Mouse (Mus musculus) lung, embryonic 16.5 days (tissue): ENCODE measurements around the gene Bex1. TPM values are rescaled to one million over a fixed set of nuclear protein-coding genes. Genes with fewer than 3 reads are reported as not detected.
A peak's percentile ranks its signal among the peaks of the same experiment; 100 is the strongest.

Experiments
- ATAC-seq: fragments of 200-750 bp; cut with Nextera tagmentation; 2 replicates; pipeline ENCODE4 v1.8.0; 2017; ENCODE audit warnings: low read depth, mild to moderate bottlenecking, moderate library complexity
- H3K27ac ChIP-seq: fragments of 300-500 bp; sonication (generic); 2 replicates; pipeline ENCODE4 v1.5.1; 2014; ENCODE audit warnings: mild to moderate bottlenecking, control low read depth, low read length
- H3K27me3 ChIP-seq: fragments of 300-500 bp; sonication (generic); 2 replicates; pipeline ENCODE4 v1.6.1; 2014; ENCODE audit warnings: low read depth, low read length, mixed read lengths; ENCODE audit not compliant: control insufficient read depth, insufficient read depth
- H3K36me3 ChIP-seq: fragments of 300-500 bp; sonication (generic); 2 replicates; pipeline ENCODE4 v1.6.1; 2014; ENCODE audit warnings: low read length; ENCODE audit not compliant: control insufficient read depth, insufficient read depth
- H3K4me1 ChIP-seq: fragments of 300-500 bp; sonication (generic); replicated peaks from 2 replicates; pipeline ENCODE4 v1.6.1; 2014; ENCODE audit warnings: low read length, mixed read lengths; ENCODE audit not compliant: control insufficient read depth, insufficient read depth
- H3K4me2 ChIP-seq: fragments of 300-500 bp; sonication (generic); 2 replicates; pipeline ENCODE4 v1.6.1; 2014; ENCODE audit warnings: low read depth, low read length, control low read depth
- H3K4me3 ChIP-seq: fragments of 300-500 bp; sonication (generic); 2 replicates; pipeline ENCODE4 v1.5.1; 2014; ENCODE audit warnings: mild to moderate bottlenecking, low read length, control low read depth
- H3K9ac ChIP-seq: fragments of 300-500 bp; sonication (generic); 2 replicates; pipeline ENCODE4 v1.6.1; 2014; ENCODE audit warnings: low read length, control low read depth
- H3K9me3 ChIP-seq: fragments of 300-500 bp; sonication (generic); 2 replicates; pipeline ENCODE4 v1.6.1; 2016; ENCODE audit warnings: low read length; ENCODE audit not compliant: control insufficient read depth
- WGBS: fragments of 180-500 bp; shearing (Covaris S2); extraction: QIAGEN DNeasy Blood & Tissue Kit; methylation state at CpG from one replicate; pipeline ENCODE4 v1.1.7; 2014; 5-methylcytosine and 5-hydroxymethylcytosine counted together
- polyA plus RNA-seq: library from polyadenylated mRNA; unstranded; fragments of >200 nt; fragmentation: Nextera tagmentation; extraction: Ambion mirVana; gene quantifications from 2 replicates; pipeline ENCODE4 v1.2.1, GENCODE M21; 2015

Bex1 gene
- polyA plus RNA-seq, 1 experiment from 2014 or later = 79.2 TPM

GRCm38 (mm10) chrX:136227768-136228167, 12.5 kb upstream of the Bex1 start:
- 25% methylated on average over 5 of the region's 5 CpGs for WGBS
- H3K36me3 ChIP-seq = no peaks in the 10 kb centered on the region
- H3K27ac ChIP-seq = no peak overlapping the region
- H3K9ac ChIP-seq = no peak overlapping the region
- no peaks in the 10 kb centered on the region for H3K27me3 ChIP-seq
- no peak overlapping the region for H3K4me2 ChIP-seq
- no peaks in the 10 kb centered on the region for H3K9me3 ChIP-seq
- 0 out of 2 replicates have a peak, but pooled peaks have one; percentile 45 for ATAC-seq
- no peaks in the 10 kb centered on the region for H3K4me1 ChIP-seq
- no peak overlapping the region for H3K4me3 ChIP-seq

- H3K36me3 ChIP-seq = no peaks in the 10 kb centered on the region
- ATAC-seq = no peak
- H3K9ac ChIP-seq = no peak overlapping the region
- H3K4me3 ChIP-seq = no peak overlapping the region
- no peaks in the 10 kb centered on the region for H3K27me3 ChIP-seq
- WGBS = 62% methylated on average over 6 of the region's 6 CpGs
- no peak overlapping the region for H3K27ac ChIP-seq
- H3K4me2 ChIP-seq = no peak overlapping the region
- no peaks in the 10 kb centered on the region for H3K9me3 ChIP-seq
- no peaks in the 10 kb centered on the region for H3K4me1 ChIP-seq
Observed at GRCm38 (mm10) chrX:136223714-136224113, 8.4 kb upstream of the Bex1 start.

DNA sequence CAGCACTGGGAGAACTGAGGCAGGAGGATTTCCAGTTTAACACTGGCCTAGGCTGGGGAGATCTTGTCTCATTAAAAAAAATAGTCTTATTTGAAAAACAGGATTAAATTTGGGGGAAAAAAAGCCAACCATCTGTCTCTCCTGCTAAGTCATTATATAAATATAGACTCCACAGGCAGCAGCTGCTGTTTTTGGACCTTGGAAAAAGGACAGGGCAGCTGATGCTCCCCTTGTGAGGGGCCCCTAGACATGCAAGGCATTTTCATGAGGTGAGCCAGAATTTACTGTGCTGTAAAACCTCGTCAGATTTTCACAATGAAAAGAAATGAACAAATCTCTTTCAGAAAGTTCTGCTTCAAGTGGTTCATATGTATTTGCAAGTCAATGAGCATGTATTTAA, 990 bp upstream of the Bex1 start:
- H3K9ac ChIP-seq = no peak overlapping the region
- no peak overlapping the region for H3K4me3 ChIP-seq
- WGBS = 40% methylated on average over 1 of the region's 1 CpGs
- H3K36me3 ChIP-seq = no peaks in the 10 kb centered on the region
- ATAC-seq = no peak
- H3K27me3 ChIP-seq = no peaks in the 10 kb centered on the region
- no peak overlapping the region for H3K27ac ChIP-seq
- no peaks in the 10 kb centered on the region for H3K9me3 ChIP-seq
- H3K4me2 ChIP-seq = no peak overlapping the region
- no peaks in the 10 kb centered on the region for H3K4me1 ChIP-seq

DNA sequence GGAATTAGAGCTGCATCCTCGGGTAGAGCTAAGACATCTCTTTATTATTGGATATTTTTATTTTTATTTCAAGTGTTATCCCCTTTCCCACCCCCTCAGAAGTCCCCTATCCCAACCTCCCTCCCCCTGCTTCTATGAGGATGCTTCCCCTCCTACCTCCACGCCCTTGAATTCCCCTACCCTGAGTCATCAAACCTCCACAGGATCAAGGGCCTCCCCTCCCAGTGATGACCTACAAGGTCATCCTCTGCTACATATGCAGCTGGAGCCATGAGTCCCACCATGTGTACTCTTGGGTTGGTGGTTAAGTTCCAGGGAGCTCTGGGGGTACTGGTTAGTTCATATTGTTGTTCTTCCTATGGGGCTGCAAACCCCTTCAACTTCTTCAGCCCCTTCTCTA, 1.9 kb downstream of the Bex1 start:
- H3K27me3 ChIP-seq = no peaks in the 10 kb centered on the region
- no peak overlapping the region for H3K4me3 ChIP-seq
- no peaks in the 10 kb centered on the region for H3K9me3 ChIP-seq
- H3K36me3 ChIP-seq = no peaks in the 10 kb centered on the region
- WGBS = 43% methylated on average over 2 of the region's 2 CpGs
- no peak for ATAC-seq
- H3K27ac ChIP-seq = no peak overlapping the region
- no peaks in the 10 kb centered on the region for H3K4me1 ChIP-seq
- no peak overlapping the region for H3K4me2 ChIP-seq
- H3K9ac ChIP-seq = no peak overlapping the region

- no peak for ATAC-seq
- Histone ChIP-seq H3K36me3 (no peaks in the 10 kb centered on the region), H3K27me3 (no peaks in the 10 kb centered on the region), H3K4me3 (no peak overlapping the region), H3K9me3 (no peaks in the 10 kb centered on the region), H3K4me1 (no peaks in the 10 kb centered on the region), H3K27ac (no peak overlapping the region), H3K9ac (no peak overlapping the region), H3K4me2 (no peak overlapping the region)
- 66% methylated on average over 6 of the region's 6 CpGs for WGBS
Observed at GRCm38 (mm10) chrX:136204406-136204805, 10.9 kb downstream of the Bex1 start.

DNA sequence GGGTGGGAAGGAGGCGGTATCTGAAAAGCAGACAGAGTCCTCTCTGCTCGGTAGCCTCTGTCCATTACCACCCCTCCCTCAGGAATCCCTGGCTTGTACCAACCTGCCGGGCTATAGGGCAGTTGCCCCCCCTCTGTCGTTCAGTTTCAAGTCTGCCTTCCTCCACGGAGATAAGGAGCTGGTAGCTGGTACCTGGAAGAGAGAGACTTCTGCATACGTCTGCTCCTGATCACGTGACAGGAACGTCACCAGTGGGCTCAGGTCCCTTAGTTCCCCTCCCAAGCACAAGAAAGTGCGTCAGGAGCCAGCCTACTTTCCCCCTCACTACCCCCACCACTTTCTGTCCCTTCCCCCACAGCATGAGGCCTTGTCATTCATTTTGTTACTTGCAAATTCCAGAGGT, 11.6 kb downstream of the Bex1 start, which contains the start of gene Tceal5:
Tceal5 (minus strand) TSS at position 213 of the 403 bp plus-strand sequence.
- Histone ChIP-seq H3K4me3 (peak within 1 kb of the TSS; percentile 35), H3K4me2 (peak within 1 kb of the TSS; percentile 47), H3K9ac (no peak within 1 kb of the TSS), H3K27ac (no peak within 1 kb of the TSS), H3K4me1 (no peaks in the 10 kb centered on the region), H3K27me3 (no peaks in the 10 kb centered on the region), H3K9me3 (no peaks in the 10 kb centered on the region), H3K36me3 (no peaks in the 10 kb centered on the region)
- ATAC-seq = peak; percentile 83
- WGBS = 18% methylated on average over 9 of the region's 9 CpGs

DNA sequence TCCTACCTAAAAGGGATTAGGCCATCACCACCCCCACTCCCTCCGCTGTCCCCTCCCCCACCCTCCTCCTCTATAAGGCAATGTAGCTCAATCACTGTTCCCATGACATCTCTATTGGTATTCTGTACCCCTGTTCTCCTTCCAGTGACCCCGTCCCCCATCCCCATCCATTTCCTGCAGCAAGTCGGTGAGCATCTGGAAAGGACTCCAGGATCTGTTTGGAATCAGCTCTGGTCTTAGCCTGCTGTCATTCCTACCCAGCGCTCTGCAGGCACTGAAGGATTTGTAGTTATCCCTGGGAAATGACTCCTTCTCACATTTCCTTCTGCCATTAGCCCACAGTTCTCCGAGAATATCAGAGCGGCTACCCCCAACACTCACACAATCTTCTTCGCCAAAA, 12.1 kb downstream of the Bex1 start:
- H3K4me1 ChIP-seq = no peaks in the 10 kb centered on the region
- peak overlapping the region; percentile 35 for H3K4me3 ChIP-seq
- no peaks in the 10 kb centered on the region for H3K9me3 ChIP-seq
- 17% methylated on average over 7 of the region's 7 CpGs for WGBS
- peak overlapping the region; percentile 47 for H3K4me2 ChIP-seq
- no peak overlapping the region for H3K27ac ChIP-seq
- H3K27me3 ChIP-seq = no peaks in the 10 kb centered on the region
- H3K36me3 ChIP-seq = no peaks in the 10 kb centered on the region
- no peak overlapping the region for H3K9ac ChIP-seq
- peak; percentile 34 for ATAC-seq

GRCm38 (mm10) chrX:136196873-136197272, 18.4 kb downstream of the Bex1 start:
- no peaks in the 10 kb centered on the region for H3K4me1 ChIP-seq
- H3K9me3 ChIP-seq = no peaks in the 10 kb centered on the region
- no peak overlapping the region for H3K27ac ChIP-seq
- no peak overlapping the region for H3K4me3 ChIP-seq
- no peaks in the 10 kb centered on the region for H3K27me3 ChIP-seq
- WGBS = 43% methylated on average over 1 of the region's 1 CpGs
- no peak overlapping the region for H3K9ac ChIP-seq
- no peaks in the 10 kb centered on the region for H3K36me3 ChIP-seq
- no peak for ATAC-seq
- H3K4me2 ChIP-seq = no peak overlapping the region

- ATAC-seq = no peak
- WGBS = 76% methylated on average over 16 of the region's 16 CpGs
Observed at GRCm38 (mm10) chrX:136195193-136195944, 19.9 kb downstream of the Bex1 start.

More at GRCm38 (mm10) chrX:136195193-136195944, 19.9 kb downstream of the Bex1 start:
- no peaks in the 10 kb centered on the region for H3K27me3 ChIP-seq
- no peaks in the 10 kb centered on the region for H3K9me3 ChIP-seq
- no peaks in the 10 kb centered on the region for H3K4me1 ChIP-seq
- no peak overlapping the region for H3K4me2 ChIP-seq
- H3K4me3 ChIP-seq = no peak overlapping the region
- H3K27ac ChIP-seq = no peak overlapping the region
- H3K36me3 ChIP-seq = no peaks in the 10 kb centered on the region
- no peak overlapping the region for H3K9ac ChIP-seq
